Mouse (Mus musculus) layer of hippocampus, adult 8-10 months (tissue): Measurements from ENCODE around the gene Rbms2. TPM values are rescaled to one million over a fixed set of nuclear protein-coding genes. Genes with fewer than 3 reads are reported as not detected.
"Not testable (repeated sequence)": the region's sequence is repeated elsewhere in the genome, so short reads cannot be mapped to it uniquely, and the experiment has no call there.

ENCODE experiments used
- DNase-seq, 2 experiments: peaks; one replicate each; pipeline ENCODE4 v3.0.0; 2022; ENCODE audit warnings: low spot score in 2 of 2
- microRNA-seq, 2 experiments: library from miRNA; unstranded; fragments of <30 nt; microRNA quantifications; one replicate each; pipeline ENCODE4 v1.2.0; 2022
- total RNA-seq, 4 experiments: library from RNA; stranded (reverse); gene quantifications; 2 replicates each; pipeline ENCODE4 v1.2.4; 2022

The Rbms2 gene
- total RNA-seq, 4 experiments from 2014 or later: 12.1 to 19.4 (median 16.5) TPM

DNA sequence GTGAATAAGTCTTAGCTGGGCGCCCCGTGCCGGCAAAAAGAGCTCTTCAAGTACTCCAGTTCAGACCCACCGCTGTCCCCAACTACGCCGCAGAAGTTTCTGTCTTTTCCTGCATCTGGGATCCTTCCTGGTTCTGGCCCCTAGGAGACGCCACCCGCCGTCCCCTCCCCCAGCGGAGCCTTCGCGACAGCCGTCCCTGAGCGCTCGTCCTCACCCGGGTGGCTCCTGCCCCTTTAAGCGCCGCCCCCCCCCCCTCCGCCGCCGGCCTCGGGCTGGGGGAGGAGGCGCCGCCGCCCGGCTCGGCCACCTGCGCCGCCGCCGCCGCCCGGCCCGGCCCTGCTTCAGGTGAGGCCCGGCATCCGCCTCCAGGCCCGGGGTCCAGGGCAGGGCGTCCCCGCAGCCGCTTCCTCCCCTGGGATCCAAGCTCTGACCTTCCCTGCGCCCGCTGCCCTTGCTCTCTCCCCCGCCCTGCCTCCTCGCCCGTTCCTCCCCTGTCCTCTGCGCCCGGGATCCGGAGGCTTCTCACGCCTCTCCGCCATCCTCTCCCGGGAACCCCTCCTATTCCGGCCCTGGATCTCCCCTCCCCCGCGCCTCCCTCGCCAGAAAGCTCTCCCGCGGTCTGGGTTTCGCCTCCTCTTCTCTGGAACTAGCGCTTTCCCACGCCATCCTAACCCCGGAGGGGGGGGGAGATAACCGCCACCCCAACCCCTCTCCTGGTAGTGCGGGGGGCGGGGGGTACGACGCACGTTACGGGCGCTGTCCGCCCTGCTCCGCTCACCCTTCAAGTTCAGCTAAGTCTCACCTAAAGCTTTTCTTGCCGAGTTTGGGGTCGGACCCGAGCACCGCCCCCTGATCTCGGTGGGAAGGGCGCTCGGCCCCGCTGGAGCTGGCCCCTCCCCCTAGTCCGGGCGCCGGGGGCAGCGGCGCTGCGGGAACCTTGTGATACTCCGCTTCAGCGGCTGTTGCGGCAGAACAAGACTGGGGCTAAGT is 87.3 kb downstream of the Rbms2 start:
- peak; percentile 59 to 61 for DNase-seq

DNA sequence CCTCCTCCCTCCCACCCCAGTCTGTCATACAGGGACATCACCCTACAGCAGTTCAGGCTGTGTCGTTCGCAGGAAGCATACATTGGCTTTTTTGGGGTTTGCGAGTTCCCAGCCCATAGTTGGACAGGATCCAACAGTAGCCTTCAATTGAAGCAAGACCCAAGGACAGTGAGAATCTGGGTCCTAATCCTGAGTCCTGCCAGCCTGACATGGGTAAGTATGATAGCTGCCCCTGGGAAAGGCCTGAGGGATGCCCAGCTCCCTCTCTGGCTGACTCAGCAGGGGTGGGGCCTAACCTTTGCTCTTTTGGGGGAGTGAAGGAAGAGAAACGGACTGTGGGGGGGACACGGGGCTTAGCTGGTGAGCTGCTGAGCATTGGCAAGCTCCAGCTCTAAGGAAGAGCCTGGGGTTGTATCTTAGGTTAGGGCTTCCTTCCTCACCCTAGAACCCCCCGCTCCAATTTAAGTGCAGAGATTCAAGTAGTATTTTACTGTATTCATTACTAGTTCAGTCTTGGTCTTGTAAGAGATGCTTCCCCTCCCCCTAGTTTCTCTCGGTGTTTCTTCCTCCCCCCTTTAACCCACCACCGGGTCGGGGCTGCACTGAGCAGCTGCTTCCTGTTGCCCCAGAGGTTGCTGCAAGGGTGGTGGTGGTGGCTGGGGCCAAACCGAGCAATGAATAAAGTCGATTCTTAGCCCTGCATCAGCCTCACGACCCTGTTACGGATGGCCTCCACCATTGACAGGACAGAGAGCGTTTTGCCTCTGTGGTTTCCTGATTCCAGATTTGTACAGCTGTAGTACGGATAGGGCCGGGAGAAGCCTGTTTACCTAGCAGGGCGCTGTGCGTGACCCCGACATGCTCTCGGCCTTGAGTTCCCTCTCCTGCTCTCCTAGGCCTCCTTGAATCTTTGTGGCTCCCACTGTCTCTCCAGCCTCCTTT is 88.3 kb downstream of the Rbms2 start, which contains the start of gene Baz2a:
Baz2a (plus strand) TSS at position 14 of the 942 bp plus-strand sequence.
- peak in 1 of 2 experiments; percentile 40 for DNase-seq

DNA sequence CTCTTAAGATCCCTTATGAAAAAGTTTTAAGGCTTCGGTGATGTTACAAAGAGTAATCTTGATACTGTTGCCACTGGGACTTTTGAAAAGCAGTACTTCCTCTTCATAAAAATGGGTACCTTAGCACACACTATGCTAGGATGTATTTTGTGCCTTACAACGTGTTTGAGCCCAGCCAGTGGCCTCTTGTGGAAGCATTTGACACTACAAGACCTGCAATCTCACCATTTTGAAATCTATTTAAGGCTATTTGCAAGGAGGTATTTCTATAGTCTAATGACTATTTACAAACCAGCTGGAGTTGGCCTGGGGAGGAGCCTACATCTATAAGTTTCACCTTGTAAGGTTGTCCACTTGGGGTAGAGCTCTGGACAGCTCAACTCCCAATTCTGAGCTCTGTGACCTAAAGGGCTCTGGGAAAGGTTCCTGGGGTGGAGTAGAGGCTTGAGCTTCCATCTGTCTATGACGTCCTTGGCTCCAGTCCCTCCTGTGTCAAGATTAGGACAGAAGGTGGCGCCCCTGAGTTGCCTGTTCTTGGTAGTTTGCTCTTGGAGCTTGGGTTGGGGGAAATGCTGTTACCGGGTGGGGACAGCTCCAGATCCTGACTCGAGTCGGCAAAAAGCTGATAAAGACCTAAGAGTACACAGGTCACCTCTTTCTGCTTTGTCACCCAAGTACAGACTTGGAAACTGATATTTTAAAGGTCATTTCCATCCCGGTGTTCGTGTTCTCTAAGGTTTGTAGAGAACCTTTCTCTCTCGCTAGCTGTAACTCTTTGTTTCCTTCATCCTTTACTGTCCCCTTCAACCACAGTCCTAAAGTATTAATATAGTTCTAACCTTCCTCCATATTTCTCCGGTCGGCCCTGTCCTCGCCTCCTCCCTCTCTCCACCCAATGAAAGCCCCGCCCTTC is 89.2 kb downstream of the Rbms2 start:
- peak; percentile 84 for DNase-seq

DNA sequence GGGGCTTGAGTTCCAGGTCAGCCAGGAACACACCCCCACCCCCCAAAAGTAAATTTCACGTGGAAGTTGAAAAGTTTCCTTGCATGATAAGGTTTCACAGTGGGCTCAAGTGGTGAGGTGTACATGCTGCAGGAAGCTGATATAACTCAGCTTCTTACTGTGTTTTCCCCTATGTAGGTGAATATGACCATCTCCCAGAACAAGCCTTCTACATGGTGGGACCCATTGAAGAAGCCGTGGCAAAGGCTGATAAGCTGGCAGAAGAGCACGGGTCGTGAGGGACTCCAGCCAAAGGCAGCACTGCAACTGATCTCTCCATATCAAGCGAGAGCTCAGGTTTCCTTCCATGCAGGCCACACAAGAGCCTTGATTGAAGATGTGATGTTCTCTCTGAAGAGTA is 90.3 kb downstream of the Rbms2 start:
- DNase-seq: no peak

DNA sequence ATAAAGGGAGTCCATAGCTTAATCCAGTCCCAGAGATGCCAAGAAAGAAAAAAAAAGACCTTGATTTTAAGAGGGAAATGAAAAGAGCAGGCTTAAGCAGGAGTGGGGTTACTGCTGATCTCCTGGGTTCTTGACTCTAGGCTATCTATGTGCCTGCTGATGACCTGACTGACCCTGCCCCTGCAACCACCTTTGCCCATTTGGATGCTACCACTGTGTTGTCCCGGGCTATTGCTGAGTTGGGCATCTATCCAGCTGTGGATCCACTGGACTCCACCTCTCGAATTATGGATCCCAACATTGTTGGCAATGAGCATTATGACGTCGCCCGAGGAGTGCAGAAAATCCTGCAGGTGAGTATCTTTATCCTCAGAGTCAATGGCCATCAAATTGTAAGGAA is 91.9 kb downstream of the Rbms2 start:
- no peak for DNase-seq

- not testable (repeated sequence) for DNase-seq
Observed at GRCm38 (mm10) chr10:128087216-128087615, 92.9 kb downstream of the Rbms2 start.

DNA sequence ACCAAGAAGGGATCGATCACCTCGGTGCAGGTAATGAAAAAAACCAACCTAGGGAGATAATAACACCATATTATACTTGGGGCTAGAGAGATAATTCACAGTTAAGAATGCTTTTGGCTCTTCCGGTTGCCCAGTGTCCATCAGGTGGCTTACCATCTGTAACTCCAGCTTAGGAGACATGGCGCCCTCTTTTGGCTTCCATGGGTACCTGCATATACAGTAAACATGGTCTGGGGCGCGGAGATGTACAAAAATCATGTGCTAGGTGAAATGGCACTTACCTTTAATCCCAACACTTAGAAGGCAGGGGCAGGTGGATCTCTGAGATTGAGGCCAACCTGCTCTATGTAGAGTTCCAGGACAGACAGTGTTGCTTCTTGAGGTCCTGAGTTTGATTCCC is 93.7 kb downstream of the Rbms2 start:
- DNase-seq: no peak

DNA sequence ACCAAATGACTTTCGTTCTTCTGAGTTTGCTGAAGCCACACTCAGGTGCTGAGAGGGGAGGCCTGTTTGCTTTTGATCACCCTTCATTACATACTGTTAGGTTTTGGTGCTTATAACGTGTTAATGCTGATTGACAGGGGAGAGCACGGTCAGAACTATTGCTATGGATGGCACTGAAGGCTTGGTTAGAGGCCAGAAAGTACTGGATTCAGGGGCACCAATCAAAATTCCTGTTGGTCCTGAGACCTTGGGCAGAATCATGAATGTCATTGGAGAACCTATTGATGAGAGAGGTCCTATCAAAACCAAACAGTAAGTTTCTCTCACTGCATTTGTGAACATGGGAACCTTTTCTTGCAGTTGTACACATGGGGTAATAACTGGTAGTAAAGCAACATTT is 95.9 kb downstream of the Rbms2 start:
- DNase-seq: no peak

- peak in 1 of 2 experiments; percentile 35 for DNase-seq
Observed at GRCm38 (mm10) chr10:128083688-128084087, 96.4 kb downstream of the Rbms2 start.

GRCm38 (mm10) chr10:128082880-128083421 is 97.1 kb downstream of the Rbms2 start, which contains the start of gene Atp5b:
TSS of gene Atp5b (plus strand) at chr10:128083273.
- peak; percentile 99 for DNase-seq

DNA sequence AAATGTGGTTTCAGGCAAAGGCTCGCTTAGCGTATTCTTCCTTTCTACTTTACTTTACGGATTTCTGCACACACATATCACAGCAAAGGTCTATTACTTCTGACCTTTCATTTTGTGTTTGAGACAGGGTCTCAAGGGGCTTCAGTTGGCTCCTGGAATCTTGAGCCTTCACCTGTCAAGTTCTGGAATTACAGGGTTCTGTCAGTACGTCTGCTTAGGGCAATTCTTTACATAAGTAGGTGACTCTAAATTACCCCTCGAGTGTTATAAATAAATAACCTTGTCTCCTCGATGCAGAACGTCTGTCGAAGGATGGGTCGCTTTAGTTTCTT is 97.7 kb downstream of the Rbms2 start:
- no peak for DNase-seq

DNA sequence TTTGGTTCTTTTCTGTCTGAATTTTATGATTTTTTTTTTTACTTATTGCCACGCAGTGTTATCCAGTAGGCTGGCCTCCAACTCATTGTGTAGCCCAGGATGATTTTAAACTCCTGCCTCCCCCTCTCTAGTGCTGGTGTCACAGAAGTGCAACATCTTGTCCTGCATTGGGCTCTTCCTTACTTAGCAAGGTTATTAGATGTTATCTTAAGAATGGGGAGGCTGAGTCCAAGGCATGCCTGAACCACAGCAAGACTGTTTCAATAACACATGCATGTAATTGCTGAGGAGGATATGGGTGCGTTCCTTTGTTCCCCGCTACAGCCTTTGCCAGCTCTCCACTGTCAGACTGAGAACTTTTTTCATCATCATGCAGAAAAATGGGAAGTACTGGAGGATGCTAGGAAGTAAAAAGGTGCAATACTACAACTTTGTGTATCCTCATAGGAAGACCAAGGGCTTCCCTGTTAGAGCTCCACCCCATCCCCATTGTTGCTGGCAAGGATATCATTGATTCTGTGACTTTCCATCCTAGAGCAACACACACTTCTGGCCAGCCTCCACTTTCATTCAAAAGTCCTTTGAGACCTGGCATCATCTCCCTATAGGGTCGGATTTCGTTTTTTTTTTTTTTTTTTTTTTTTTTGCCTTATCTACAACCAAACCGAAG is 98.2 kb downstream of the Rbms2 start:
- no peak for DNase-seq

Small RNA genes within 50 kb of the gene (microRNA-seq; reads per million reads assigned to microRNA genes)
- gene Mir677: 12.4 to 20.1 reads per million in 2 experiments

Other genes with a start within 250 kb of the Rbms2 start
- gene Hsd17b6, start 172.7 kb downstream of the Rbms2 start, total RNA-seq: not detected
- gene Prim1, start 165.1 kb downstream of the Rbms2 start, total RNA-seq: 1 to 10 TPM; 6.0 to 9.1 (median 8.0) TPM
- 100 to 1,000 TPM; 310 to 353 (median 340) TPM for gene Naca, start 144.7 kb downstream of the Rbms2 start, total RNA-seq
- 100 to 1,000 TPM; 128 to 136 (median 133) TPM for gene Ptges3, start 121.3 kb downstream of the Rbms2 start, total RNA-seq
- 1,000 to 10,000 TPM; 1,554 to 1,727 (median 1,622) TPM for gene Atp5b, start 97.0 kb downstream of the Rbms2 start, total RNA-seq
- 10 to 100 TPM; 38.8 to 50.0 (median 46.3) TPM for gene Baz2a, start 88.7 kb downstream of the Rbms2 start, total RNA-seq
- gene Gls2, start 14.2 kb upstream of the Rbms2 start, total RNA-seq: 10 to 100 TPM; 24.4 to 33.2 (median 24.6) TPM
- gene Spryd4, start 31.5 kb upstream of the Rbms2 start, total RNA-seq: 10 to 100 TPM in 1 of 4 experiments, 1 to 10 TPM in 3; 9.2 to 10.3 (median 9.6) TPM
- not detected for gene Mip, start 45.5 kb upstream of the Rbms2 start, total RNA-seq
- gene Timeless, start 51.8 kb upstream of the Rbms2 start, total RNA-seq: 1 to 10 TPM; 5.7 to 8.0 (median 7.4) TPM
- not detected for gene Apon, start 73.8 kb upstream of the Rbms2 start, total RNA-seq
- gene Apof, start 88.4 kb upstream of the Rbms2 start, total RNA-seq: not detected
- 10 to 100 TPM; 34.3 to 39.3 (median 37.8) TPM for gene Stat2, start 90.3 kb upstream of the Rbms2 start, total RNA-seq
- gene Il23a, start 118.5 kb upstream of the Rbms2 start, total RNA-seq: not detected
- 10 to 100 TPM; 14.6 to 16.3 (median 15.5) TPM for gene Pan2, start 123.0 kb upstream of the Rbms2 start, total RNA-seq
- gene Cnpy2, start 142.2 kb upstream of the Rbms2 start, total RNA-seq: 10 to 100 TPM; 69.2 to 89.4 (median 82.4) TPM
- gene Cs, start 157.4 kb upstream of the Rbms2 start, total RNA-seq: 100 to 1,000 TPM; 221 to 231 (median 224) TPM
- 10 to 100 TPM; 47.5 to 57.4 (median 51.9) TPM for gene Coq10a, start 188.7 kb upstream of the Rbms2 start, total RNA-seq
- 10 to 100 TPM; 46.3 to 57.3 (median 50.2) TPM for gene Ankrd52, start 196.8 kb upstream of the Rbms2 start, total RNA-seq
- under 1 TPM in 3 of 4 experiments, not detected in 1; 0.35 to 0.45 (median 0.43) TPM for gene Slc39a5, start 220.9 kb upstream of the Rbms2 start, total RNA-seq
- gene Nabp2, start 231.2 kb upstream of the Rbms2 start, total RNA-seq: 100 to 1,000 TPM in 2 of 4 experiments, 10 to 100 TPM in 2; 94.4 to 107 (median 100) TPM
- 10 to 100 TPM; 71.7 to 79.9 (median 75.7) TPM for gene Rnf41, start 231.4 kb upstream of the Rbms2 start, total RNA-seq